Mouse (Mus musculus) liver, adult 2 months (tissue): ENCODE measurements around the gene Gcnt2. TPM values are rescaled to one million over a fixed set of nuclear protein-coding genes. Genes with fewer than 3 reads are reported as not detected.

ENCODE experiments used
- DNase-seq: peaks from one replicate; pipeline ENCODE4 v3.0.0-alpha.2; 2011; ENCODE audit warnings: low read depth, low spot score; ENCODE audit errors: extremely low read depth
- H3K27ac ChIP-seq: fragments of 200-500 bp; replicated peaks from 2 replicates; pipeline ENCODE4 v1.5.1; 2012; ENCODE audit warnings: low read depth, mild to moderate bottlenecking, control low read depth, inconsistent platforms, low read length; ENCODE audit not compliant: insufficient read depth
- H3K27me3 ChIP-seq: fragments of 200-500 bp; 2 replicates; pipeline ENCODE4 v1.6.1; 2012; ENCODE audit warnings: mild to moderate bottlenecking, moderate library complexity, low read length, inconsistent platforms; ENCODE audit not compliant: control insufficient read depth, insufficient read depth
- H3K36me3 ChIP-seq: fragments of 200-500 bp; 2 replicates; pipeline ENCODE4 v1.6.1; 2012; ENCODE audit warnings: low read length, inconsistent platforms; ENCODE audit not compliant: control insufficient read depth, insufficient read depth
- H3K4me1 ChIP-seq: fragments of 200-500 bp; 2 replicates; pipeline ENCODE4 v1.6.1; 2011; ENCODE audit warnings: low read length; ENCODE audit not compliant: control insufficient read depth, insufficient read depth
- H3K4me3 ChIP-seq: fragments of 200-500 bp; 2 replicates; pipeline ENCODE4 v1.5.1; 2011; ENCODE audit warnings: low read depth, mild to moderate bottlenecking, control low read depth, low read length, moderate library complexity; ENCODE audit not compliant: insufficient read depth
- H3K79me2 ChIP-seq: fragments of 200-500 bp; 2 replicates; pipeline ENCODE4 v1.6.1; 2012; ENCODE audit warnings: inconsistent platforms, mild to moderate bottlenecking, low read length, moderate library complexity; ENCODE audit not compliant: control insufficient read depth, insufficient read depth
- H3K9ac ChIP-seq: fragments of 200-500 bp; 2 replicates; pipeline ENCODE4 v1.6.1; 2012; ENCODE audit warnings: low read depth, mild to moderate bottlenecking, control low read depth, inconsistent platforms, low read length
- CTCF ChIP-seq: fragments of 200-500 bp; IDR thresholded peaks from 2 replicates; pipeline ENCODE4 v1.5.1; 2011; ENCODE audit warnings: low read depth, low read length, control low read depth
- POLR2A ChIP-seq: fragments of 200-500 bp; IDR thresholded peaks from 2 replicates; pipeline ENCODE4 v1.6.1; 2011; ENCODE audit warnings: low read length, control low read depth; ENCODE audit not compliant: insufficient read depth; ENCODE audit errors: extremely low read depth
- WGBS: fragments of 180-500 bp; shearing (Covaris S2); methylation state at CpG from one replicate; pipeline ENCODE4 v1.1.7; 2018; 5-methylcytosine and 5-hydroxymethylcytosine counted together
- polyA plus RNA-seq: library from polyadenylated mRNA; depleted of rRNA; stranded (reverse); fragments of >200 nt; gene quantifications from 2 replicates; pipeline ENCODE4 v1.2.3, GENCODE M21; 2012
- total RNA-seq: library from RNA; depleted of rRNA; stranded (reverse); fragments of >200 nt; gene quantifications from 2 replicates; pipeline ENCODE4 v1.2.3, GENCODE M21; 2014

Gcnt2 gene
- total and polyA plus RNA-seq, 2 experiments, result 2.8 to 14.7 TPM

DNA sequence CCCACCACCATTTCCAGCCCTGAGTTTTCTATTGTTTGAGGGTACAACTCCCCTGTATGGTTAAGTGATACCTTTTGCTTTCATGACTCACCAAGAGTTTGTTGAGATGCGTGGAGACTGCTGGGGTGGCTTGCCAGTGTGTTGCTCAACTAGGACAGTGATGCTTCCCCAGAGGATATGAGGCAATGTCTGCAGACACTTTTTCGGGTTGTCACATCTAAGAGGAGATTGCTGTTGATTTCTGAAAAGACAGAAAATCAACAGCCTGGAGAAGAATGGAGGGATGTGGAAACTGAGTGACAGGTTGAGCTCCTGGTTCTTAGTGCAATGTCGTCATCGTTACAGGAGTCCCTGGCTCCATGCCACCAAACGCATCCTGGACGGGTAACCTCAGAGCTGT lies 93.7 kb downstream of the Gcnt2 start:
- TF ChIP-seq CTCF, result no peak
- TF ChIP-seq POLR2A, result no peak
- Histone ChIP-seq H3K36me3 (peaks cover under 1% of the 10 kb centered on the region; the same call in 1 of the 2 replicates), H3K79me2 (peaks cover 3% of the 10 kb centered on the region; the same call in 1 of the 2 replicates), H3K27ac (no peak overlapping the region), H3K27me3 (no peaks in the 10 kb centered on the region), H3K9ac (no peak overlapping the region), H3K4me3 (no peak overlapping the region), H3K4me1 (peaks cover 6% of the 10 kb centered on the region)
- DNase-seq, result peak; percentile 36
- 18% methylated on average over 6 of the region's 6 CpGs for WGBS

DNA sequence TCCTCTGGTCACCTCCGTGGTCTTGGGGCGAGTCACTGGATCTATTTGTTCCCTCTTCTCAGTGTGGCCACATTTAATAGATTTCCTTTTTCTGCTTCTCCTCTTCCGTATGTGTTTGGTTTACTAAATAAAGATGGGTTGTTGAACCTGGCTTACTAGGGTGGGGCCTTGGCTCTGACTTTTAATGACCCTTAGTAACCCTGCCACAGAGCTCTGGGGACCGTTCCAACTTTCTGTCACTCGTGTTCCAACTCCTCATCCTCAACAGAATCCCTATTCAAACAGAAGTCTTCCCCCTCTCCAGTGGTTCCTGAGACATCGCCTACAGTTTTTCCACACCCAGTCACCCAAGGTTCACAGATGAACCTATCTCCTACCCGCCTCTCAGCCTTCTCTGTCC lies 96.2 kb downstream of the Gcnt2 start:
- 20% methylated on average over 7 of the region's 7 CpGs for WGBS
- peaks cover 6% of the 10 kb centered on the region for H3K4me1 ChIP-seq
- no peak overlapping the region for H3K4me3 ChIP-seq
- peaks cover 11% of the 10 kb centered on the region for H3K36me3 ChIP-seq
- H3K79me2 ChIP-seq, result peaks cover 3% of the 10 kb centered on the region; the same call in 1 of the 2 replicates
- TF ChIP-seq POLR2A, result no peak
- TF ChIP-seq CTCF, result no peak
- DNase-seq, result peak; percentile 66
- no peaks in the 10 kb centered on the region for H3K27me3 ChIP-seq
- H3K9ac ChIP-seq, result no peak overlapping the region
- H3K27ac ChIP-seq, result no peak overlapping the region

DNA sequence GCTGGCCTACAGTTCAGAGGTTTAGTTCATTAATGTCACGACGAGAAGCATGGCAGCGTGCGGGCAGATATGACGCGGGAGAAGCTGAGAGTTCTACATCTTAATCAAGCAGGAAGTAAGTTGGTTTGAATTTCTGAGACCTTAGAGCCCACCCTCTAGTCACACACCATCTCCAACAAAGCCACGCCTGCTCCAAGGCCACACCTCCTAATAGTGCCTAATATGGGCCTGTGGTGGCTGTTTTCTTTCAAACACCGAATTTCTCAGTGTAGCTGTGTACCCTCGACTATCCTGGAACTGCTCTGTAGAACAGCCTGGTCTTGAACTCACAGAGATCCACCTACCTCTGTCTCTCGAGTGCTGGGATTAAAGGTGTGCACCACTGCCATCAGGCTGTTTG lies 108.1 kb downstream of the Gcnt2 start:
- DNase-seq, result no peak
- TF ChIP-seq CTCF, result no peak
- TF ChIP-seq POLR2A, result no peak
- Histone ChIP-seq H3K27me3 (no peaks in the 10 kb centered on the region), H3K9ac (no peak overlapping the region), H3K79me2 (no peaks in the 10 kb centered on the region), H3K27ac (no peak overlapping the region), H3K4me1 (peaks cover 3% of the 10 kb centered on the region), H3K4me3 (no peak overlapping the region), H3K36me3 (no peaks in the 10 kb centered on the region)
- 94% methylated on average over 10 of the region's 10 CpGs for WGBS

- H3K79me2 ChIP-seq, result no peaks in the 10 kb centered on the region
- no peak overlapping the region for H3K9ac ChIP-seq
- 69% methylated on average over 5 of the region's 5 CpGs for WGBS
- peaks cover 3% of the 10 kb centered on the region for H3K4me1 ChIP-seq
- H3K36me3 ChIP-seq, result no peaks in the 10 kb centered on the region
- H3K27ac ChIP-seq, result no peak overlapping the region
- H3K4me3 ChIP-seq, result no peak overlapping the region
- DNase-seq, result no peak
- no peak for TF ChIP-seq CTCF
- no peak for TF ChIP-seq POLR2A
- no peaks in the 10 kb centered on the region for H3K27me3 ChIP-seq
Observed at GRCm38 (mm10) chr13:40968564-40968963, 109.0 kb downstream of the Gcnt2 start.

DNA sequence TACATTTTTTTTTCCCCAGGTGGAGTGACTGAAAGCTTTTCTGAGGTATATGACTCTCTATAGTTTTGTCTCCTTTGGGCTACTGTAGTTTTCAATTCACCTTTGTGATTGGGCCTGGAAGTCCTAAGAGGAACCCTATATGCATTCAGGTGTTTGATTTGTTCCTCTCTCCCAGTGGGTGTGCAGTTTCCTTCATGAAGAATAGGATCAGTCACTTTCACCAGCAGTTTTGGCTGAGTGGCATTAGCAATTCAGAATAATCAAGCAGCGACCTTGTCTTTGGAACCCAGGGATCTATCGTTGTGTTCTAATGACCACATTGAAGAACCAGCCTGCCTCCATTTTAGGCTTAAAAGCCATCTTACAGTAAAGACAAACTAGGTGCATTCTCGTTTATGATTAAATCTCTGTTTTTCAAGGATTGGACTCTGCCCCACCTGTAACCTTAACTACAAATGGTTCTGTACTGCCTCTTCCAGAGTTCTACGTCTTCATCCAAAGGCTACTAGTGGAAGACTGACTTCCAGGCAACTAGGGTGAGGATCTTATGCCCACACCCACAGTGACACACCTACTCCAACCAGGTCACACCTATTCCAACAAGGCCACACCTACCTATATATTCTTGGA lies 110.3 kb downstream of the Gcnt2 start:
- DNase-seq, result no peak
- Histone ChIP-seq H3K9ac (no peak overlapping the region), H3K4me3 (no peak overlapping the region), H3K79me2 (no peaks in the 10 kb centered on the region), H3K4me1 (peaks cover 3% of the 10 kb centered on the region), H3K27ac (no peak overlapping the region), H3K27me3 (no peaks in the 10 kb centered on the region), H3K36me3 (no peaks in the 10 kb centered on the region)
- TF ChIP-seq POLR2A, result no peak
- TF ChIP-seq CTCF, result no peak
- WGBS, result 86% methylated on average over 4 of the region's 4 CpGs

- Histone ChIP-seq H3K4me3 (no peak overlapping the region), H3K36me3 (no peaks in the 10 kb centered on the region), H3K27me3 (no peaks in the 10 kb centered on the region), H3K79me2 (no peaks in the 10 kb centered on the region), H3K9ac (no peak overlapping the region), H3K27ac (no peak overlapping the region), H3K4me1 (peaks cover 3% of the 10 kb centered on the region)
- no peak for TF ChIP-seq CTCF
- no peak for TF ChIP-seq POLR2A
- DNase-seq, result peak; percentile 83
- WGBS, result 30% methylated on average over 5 of the region's 5 CpGs
Observed at GRCm38 (mm10) chr13:40971261-40971660, 111.7 kb downstream of the Gcnt2 start.
